Mouse (Mus musculus) cerebellum, postnatal 36 days (tissue): ENCODE data around the gene Agbl4.

ENCODE experiments used
- DNase-seq, 2 experiments: peaks; one replicate each; pipeline ENCODE4 v3.0.0; 2021 to 2022; ENCODE audit warnings: mixed read lengths in 2 of 2

The Agbl4 gene

GRCm38 (mm10) chr4:111681926-111682325 is 1284.5 kb downstream of the Agbl4 start:
- DNase-seq = no peak

DNA sequence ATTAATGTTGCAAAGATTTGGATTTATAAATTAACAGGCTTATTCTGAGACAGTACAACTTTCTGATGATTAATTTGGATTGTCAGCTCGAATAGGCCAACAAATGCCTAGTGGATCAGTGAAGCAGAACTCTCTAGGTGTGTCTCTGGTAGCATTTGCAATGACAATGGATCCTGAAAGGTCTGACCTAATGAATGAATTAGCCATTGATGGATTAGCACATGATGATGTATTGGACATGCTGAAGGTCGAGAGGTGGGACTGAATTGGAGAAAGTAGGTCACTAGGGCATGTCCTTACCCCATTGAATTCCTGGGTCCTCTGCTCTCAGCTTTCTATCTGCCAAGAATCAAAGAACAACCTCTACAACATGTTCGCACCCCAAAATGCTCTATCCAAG is 1285.3 kb downstream of the Agbl4 start:
- no peak for DNase-seq

DNA sequence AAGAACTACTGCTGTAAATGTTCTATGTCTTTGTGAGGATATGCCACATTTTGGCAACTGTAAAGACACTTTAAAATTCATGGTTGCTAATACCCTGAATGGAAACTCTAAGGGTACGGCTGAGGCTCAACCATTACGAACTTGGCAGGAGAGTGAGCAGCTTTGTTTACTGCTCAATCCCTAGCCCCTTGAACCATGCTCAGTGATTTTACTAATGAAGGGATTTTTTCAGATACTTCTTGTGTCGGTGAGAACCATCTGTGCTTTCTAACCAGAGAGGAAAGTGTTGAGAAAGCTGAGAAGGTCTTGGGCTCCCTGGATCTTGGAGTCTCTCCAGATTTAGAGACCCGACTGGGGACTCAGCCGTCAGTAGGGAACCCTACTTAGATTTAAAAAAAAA is 1286.4 kb downstream of the Agbl4 start:
- DNase-seq = no peak

GRCm38 (mm10) chr4:111685951-111686350 is 1288.5 kb downstream of the Agbl4 start:
- DNase-seq = no peak

DNA sequence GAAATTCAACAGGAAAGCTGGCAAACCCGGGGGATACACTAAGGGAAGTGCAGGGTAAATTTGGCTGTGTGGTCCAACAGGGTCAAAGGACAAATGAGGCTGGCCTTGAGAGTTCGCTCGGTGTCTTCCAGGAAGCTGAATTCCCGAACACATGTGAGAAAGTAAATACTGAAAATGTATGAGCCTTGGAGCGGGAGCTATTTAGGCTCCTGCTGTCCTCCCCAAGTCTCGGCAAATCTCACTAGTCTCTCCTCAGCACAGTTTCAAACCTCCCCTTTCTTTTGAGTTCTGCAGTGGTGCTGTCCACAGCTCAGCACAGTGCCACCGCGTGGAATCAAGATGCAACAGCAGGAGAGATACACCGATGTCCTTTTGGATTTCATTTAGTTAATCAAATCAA is 1289.5 kb downstream of the Agbl4 start:
- peak; percentile 26 to 27 for DNase-seq

- DNase-seq = peak; percentile 58
Observed at GRCm38 (mm10) chr4:111687613-111688012, 1290.2 kb downstream of the Agbl4 start.

GRCm38 (mm10) chr4:111691057-111691543 is 1293.6 kb downstream of the Agbl4 start:
- no peak for DNase-seq

GRCm38 (mm10) chr4:111701381-111701780 is 1303.9 kb downstream of the Agbl4 start:
- DNase-seq = no peak

DNA sequence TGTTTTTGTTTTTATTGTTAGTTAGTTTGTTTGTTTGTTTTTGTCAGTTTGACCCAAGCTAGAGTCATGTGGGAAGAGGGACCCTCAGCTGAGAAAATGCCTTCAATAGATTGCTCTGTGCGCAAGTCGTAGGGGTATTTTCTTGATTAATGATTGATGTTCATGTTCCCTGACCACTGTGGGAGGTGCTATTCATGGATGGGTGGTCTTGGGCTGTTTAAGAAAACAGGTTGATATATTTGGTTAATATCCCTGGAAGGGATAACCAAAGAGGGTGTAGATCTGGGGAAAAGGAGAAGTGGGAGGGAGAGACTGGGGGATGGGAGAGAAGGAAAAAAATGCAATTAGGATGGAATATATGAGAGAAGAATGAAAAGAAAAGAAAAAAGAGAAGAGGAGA is 1306.7 kb downstream of the Agbl4 start:
- no peak for DNase-seq

GRCm38 (mm10) chr4:111704975-111705374 is 1307.5 kb downstream of the Agbl4 start:
- no peak for DNase-seq
